Mouse (Mus musculus) myocyte (in vitro differentiated cells): Measurements from ENCODE around the gene Hsf2.

Experiments used
- MAX ChIP-seq: IDR thresholded peaks from one replicate; pipeline ENCODE4 v1.6.1; 2011; ENCODE audit warnings: low read depth, mild to moderate bottlenecking, control low read depth
- MYOG ChIP-seq, 3 experiments: IDR thresholded peaks; one replicate each; pipeline ENCODE4 v1.6.1; 2011; ENCODE audit warnings: control low read depth in 2 of 3, low read depth in 2 of 3, mild to moderate bottlenecking in 2 of 3; ENCODE audit not compliant: insufficient read length in 2 of 3, control insufficient read depth in 1 of 3, insufficient read depth in 1 of 3
- POLR2A ChIP-seq: IDR thresholded peaks from one replicate; pipeline ENCODE4 v1.6.1; 2011; ENCODE audit warnings: low read depth, mild to moderate bottlenecking, control low read depth, moderate library complexity; ENCODE audit not compliant: insufficient read length
- POLR2AphosphoS2 ChIP-seq: IDR thresholded peaks from one replicate; pipeline ENCODE4 v1.6.1; 2011; ENCODE audit warnings: low read depth, control low read depth; ENCODE audit not compliant: insufficient read length
- REST ChIP-seq: IDR thresholded peaks from one replicate; pipeline ENCODE4 v1.6.1; 2011; ENCODE audit warnings: mild to moderate bottlenecking, control low read depth, moderate library complexity; ENCODE audit not compliant: insufficient read depth, insufficient read length
- TCF12 ChIP-seq: IDR thresholded peaks from one replicate; pipeline ENCODE4 v1.6.1; 2011; ENCODE audit warnings: mild to moderate bottlenecking, control low read depth; ENCODE audit not compliant: poor library complexity, insufficient read depth, severe bottlenecking
- TCF3 ChIP-seq: IDR thresholded peaks from one replicate; pipeline ENCODE4 v1.6.1; 2011; ENCODE audit warnings: low read depth, control low read depth; ENCODE audit not compliant: insufficient read length
- USF1 ChIP-seq: IDR thresholded peaks from one replicate; pipeline ENCODE4 v1.6.1; 2011; ENCODE audit warnings: low read depth, mild to moderate bottlenecking, control low read depth, moderate library complexity

- no peak for TF ChIP-seq USF1
- no peak for TF ChIP-seq POLR2AphosphoS2
- no peak for TF ChIP-seq REST
- TF ChIP-seq POLR2A = no peak
- no peak for TF ChIP-seq TCF12
- TF ChIP-seq MAX = no peak
- TF ChIP-seq TCF3 = no peak
- TF ChIP-seq MYOG (IDR thresholded peaks at IDR 0.05; ENCODE audit: control insufficient read depth in 1 of 3, insufficient read depth in 1 of 3, insufficient read length in 2 of 3, low read depth in 2 of 3) = no peak
Observed at GRCm38 (mm10) chr10:57553719-57554118, 67.5 kb downstream of the Hsf2 start.
